In genomic region chr9:61321314-61321713, GRCm38 (mm10) we compare ENCODE assay signal across 22 mouse cellular contexts.
"Had no signal": no experiment of that assay in that cellular context is flagged by ENCODE, and none has a peak within 500 bp of the region (broad histone marks: within the 10 kb centered on the region; RNA-seq: fewer than 3 reads in every experiment).

No protein-coding gene starts in this region.

- H3K4me3 ChIP-seq: heart, adult 2 months; heart, embryonic 13.5 days; heart, embryonic 15.5 days; hindbrain, embryonic 10.5 days; hindbrain, embryonic 12.5 days; intestine, embryonic 15.5 days; layer of hippocampus, adult 2 months; limb, embryonic 13.5 days; limb, embryonic 15.5 days had no signal

- DNase-seq: gastrocnemius, postnatal 14 days; gastrocnemius, postnatal 36 days; heart, postnatal 14 days; heart, postnatal 4 days; kidney, adult 18-20 months; kidney, adult 8-10 months; kidney, postnatal 10 days; kidney, postnatal 4 days had no signal

- H3K36me3 ChIP-seq: heart, embryonic 13.5 days; heart, embryonic 15.5 days; hindbrain, embryonic 10.5 days; hindbrain, embryonic 12.5 days; intestine, embryonic 15.5 days; limb, embryonic 13.5 days; limb, embryonic 15.5 days had no signal

- H3K4me2 ChIP-seq: heart, embryonic 11.5 days; heart, embryonic 13.5 days; heart, embryonic 15.5 days; hindbrain, embryonic 12.5 days; hindbrain, embryonic 14.5 days; intestine, embryonic 15.5 days; limb, embryonic 13.5 days; limb, embryonic 15.5 days had no signal

- H3K9ac ChIP-seq: heart, embryonic 13.5 days; heart, embryonic 15.5 days; hindbrain, embryonic 12.5 days; hindbrain, embryonic 14.5 days; intestine, embryonic 15.5 days; limb, embryonic 13.5 days; limb, embryonic 15.5 days had no signal

- H3K27ac ChIP-seq: heart, adult 2 months; heart, embryonic 13.5 days; heart, embryonic 15.5 days; hindbrain, embryonic 10.5 days; hindbrain, embryonic 12.5 days; hindbrain, embryonic 14.5 days; intestine, embryonic 15.5 days; layer of hippocampus, adult 2 months; limb, embryonic 13.5 days; limb, embryonic 15.5 days had no signal

- H3K27me3 ChIP-seq: intestine, embryonic 15.5 days had no signal

- ATAC-seq: hindbrain, embryonic 16.5 days; inflammation-experienced regulatory T-cells, adult 6 months; intestine, embryonic 15.5 days; intestine, postnatal 0 days had no signal

- H3K9me3 ChIP-seq: heart, embryonic 13.5 days; hindbrain, embryonic 10.5 days; hindbrain, embryonic 12.5 days; intestine, embryonic 15.5 days; limb, embryonic 13.5 days; limb, embryonic 15.5 days had no signal
